Mouse (Mus musculus): Measurements from ENCODE around the gene Plekhg1. TPM values are rescaled to one million over a fixed set of nuclear protein-coding genes. Genes with fewer than 3 reads are reported as not detected.
A peak's percentile ranks its signal among the peaks of the same experiment; 100 is the strongest.

Plekhg1 gene
- 16.0 and 17.5 TPM in 2 replicates for polyA plus RNA-seq (2014; fragmentation: Nextera tagmentation; extraction: Ambion mirVana)

- WGBS: 0% methylated on average over 16 of the region's 29 CpGs
- ATAC-seq (ENCODE audit: low read depth): peak; percentile 94
- DNase-seq (ENCODE audit: low spot score): peak; percentile 95
- Histone ChIP-seq H3K27me3 (replicated peaks; ENCODE audit: control insufficient read depth, insufficient read depth, low read length) (no peaks in the 10 kb centered on the region), H3K4me2 (ENCODE audit: low read depth, low read length) (peak within 1 kb of the TSS; percentile 77), H3K27ac (replicated peaks; ENCODE audit: low read depth, low read length) (peak within 1 kb of the TSS; percentile 89), H3K9ac (ENCODE audit: low read depth, low read length) (peak within 1 kb of the TSS; percentile 71), H3K9me3 (ENCODE audit: control insufficient read depth, low read length) (no peaks in the 10 kb centered on the region), H3K4me1 (ENCODE audit: control insufficient read depth, insufficient read depth, low read length) (peaks cover 27% of the 10 kb centered on the region), H3K4me3 (ENCODE audit: low read depth, low read length) (peak within 1 kb of the TSS; percentile 56), H3K36me3 (ENCODE audit: control insufficient read depth, insufficient read depth, low read length) (no peaks in the 10 kb centered on the region)
Observed at GRCm38 (mm10) chr10:3740148-3740503, at the start of gene Plekhg1. Gene Plekhg1 (plus strand): TSS chr10:3740364.

GRCm38 (mm10) chr10:3692791-3693190, 47.4 kb upstream of the Plekhg1 start:
- H3K9me3 ChIP-seq (ENCODE audit: control insufficient read depth, low read length): no peaks in the 10 kb centered on the region
- no peak overlapping the region for H3K9ac ChIP-seq (ENCODE audit: low read depth, low read length)
- no peak overlapping the region for H3K4me3 ChIP-seq (ENCODE audit: low read depth, low read length)
- 70% methylated on average over 1 of the region's 1 CpGs for WGBS
- H3K36me3 ChIP-seq (ENCODE audit: control insufficient read depth, insufficient read depth, low read length): no peaks in the 10 kb centered on the region
- no peak for DNase-seq (ENCODE audit: low spot score)
- H3K4me1 ChIP-seq (ENCODE audit: control insufficient read depth, insufficient read depth, low read length): peaks cover 25% of the 10 kb centered on the region
- no peak for ATAC-seq (ENCODE audit: low read depth)
- H3K27me3 ChIP-seq (replicated peaks; ENCODE audit: control insufficient read depth, insufficient read depth, low read length): no peaks in the 10 kb centered on the region
- no peak overlapping the region for H3K4me2 ChIP-seq (ENCODE audit: low read depth, low read length)
- no peak overlapping the region for H3K27ac ChIP-seq (replicated peaks; ENCODE audit: low read depth, low read length)

GRCm38 (mm10) chr10:3693699-3694280, 46.4 kb upstream of the Plekhg1 start:
- Histone ChIP-seq H3K36me3 (ENCODE audit: control insufficient read depth, insufficient read depth, low read length) (no peaks in the 10 kb centered on the region), H3K9ac (ENCODE audit: low read depth, low read length) (no peak overlapping the region), H3K4me2 (ENCODE audit: low read depth, low read length) (no peak overlapping the region), H3K27ac (replicated peaks; ENCODE audit: low read depth, low read length) (no peak overlapping the region), H3K4me1 (ENCODE audit: control insufficient read depth, insufficient read depth, low read length) (peaks cover 25% of the 10 kb centered on the region), H3K27me3 (replicated peaks; ENCODE audit: control insufficient read depth, insufficient read depth, low read length) (no peaks in the 10 kb centered on the region), H3K4me3 (ENCODE audit: low read depth, low read length) (no peak overlapping the region), H3K9me3 (ENCODE audit: control insufficient read depth, low read length) (no peaks in the 10 kb centered on the region)
- ATAC-seq (ENCODE audit: low read depth) (peak; percentile 24; the same call in 1 of the 2 replicates), DNase-seq (ENCODE audit: low spot score) (peak; percentile 74)
- 39% methylated on average over 6 of the region's 6 CpGs for WGBS

- H3K4me2 ChIP-seq (ENCODE audit: low read depth, low read length): no peak overlapping the region
- 75% methylated on average over 5 of the region's 5 CpGs for whole genome bisulfite sequencing
- H3K27me3 ChIP-seq (replicated peaks; ENCODE audit: control insufficient read depth, insufficient read depth, low read length): no peaks in the 10 kb centered on the region
- DNase-seq (ENCODE audit: low spot score): no peak
- no peak for ATAC-seq (ENCODE audit: low read depth)
- H3K9ac ChIP-seq (ENCODE audit: low read depth, low read length): no peak overlapping the region
- H3K4me1 ChIP-seq (ENCODE audit: control insufficient read depth, insufficient read depth, low read length): peaks cover 25% of the 10 kb centered on the region
- no peak overlapping the region for H3K27ac ChIP-seq (replicated peaks; ENCODE audit: low read depth, low read length)
- H3K4me3 ChIP-seq (ENCODE audit: low read depth, low read length): no peak overlapping the region
- H3K9me3 ChIP-seq (ENCODE audit: control insufficient read depth, low read length): no peaks in the 10 kb centered on the region
- H3K36me3 ChIP-seq (ENCODE audit: control insufficient read depth, insufficient read depth, low read length): no peaks in the 10 kb centered on the region
Observed at GRCm38 (mm10) chr10:3695332-3695905, 44.7 kb upstream of the Plekhg1 start.

- no peaks in the 10 kb centered on the region for H3K27me3 ChIP-seq (replicated peaks; ENCODE audit: control insufficient read depth, insufficient read depth, low read length)
- H3K9ac ChIP-seq (ENCODE audit: low read depth, low read length): peak overlapping the region; percentile 32; the same call in 1 of the 2 replicates
- H3K36me3 ChIP-seq (ENCODE audit: control insufficient read depth, insufficient read depth, low read length): no peaks in the 10 kb centered on the region
- DNase-seq (ENCODE audit: low spot score): peak; percentile 84
- 29% methylated on average over 8 of the region's 8 CpGs for WGBS
- H3K4me1 ChIP-seq (ENCODE audit: control insufficient read depth, insufficient read depth, low read length): peaks cover 25% of the 10 kb centered on the region
- H3K9me3 ChIP-seq (ENCODE audit: control insufficient read depth, low read length): no peaks in the 10 kb centered on the region
- peak; percentile 69 for ATAC-seq (ENCODE audit: low read depth)
- H3K4me3 ChIP-seq (ENCODE audit: low read depth, low read length): no peak overlapping the region
- peak overlapping the region; percentile 32 for H3K4me2 ChIP-seq (ENCODE audit: low read depth, low read length)
- H3K27ac ChIP-seq (replicated peaks; ENCODE audit: low read depth, low read length): peak overlapping the region; percentile 79
Observed at GRCm38 (mm10) chr10:3696727-3697348, 43.3 kb upstream of the Plekhg1 start.

GRCm38 (mm10) chr10:3697500-3697899, 42.7 kb upstream of the Plekhg1 start:
- ATAC-seq (ENCODE audit: low read depth): no peak
- peak overlapping the region; percentile 79; the same call in 1 of the 2 replicates for H3K27ac ChIP-seq (replicated peaks; ENCODE audit: low read depth, low read length)
- no peak overlapping the region for H3K9ac ChIP-seq (ENCODE audit: low read depth, low read length)
- no peaks in the 10 kb centered on the region for H3K27me3 ChIP-seq (replicated peaks; ENCODE audit: control insufficient read depth, insufficient read depth, low read length)
- peaks cover 25% of the 10 kb centered on the region for H3K4me1 ChIP-seq (ENCODE audit: control insufficient read depth, insufficient read depth, low read length)
- DNase-seq (ENCODE audit: low spot score): no peak
- H3K9me3 ChIP-seq (ENCODE audit: control insufficient read depth, low read length): no peaks in the 10 kb centered on the region
- no peak overlapping the region for H3K4me3 ChIP-seq (ENCODE audit: low read depth, low read length)
- no peaks in the 10 kb centered on the region for H3K36me3 ChIP-seq (ENCODE audit: control insufficient read depth, insufficient read depth, low read length)
- 79% methylated on average over 5 of the region's 5 CpGs for WGBS
- no peak overlapping the region for H3K4me2 ChIP-seq (ENCODE audit: low read depth, low read length)

- Histone ChIP-seq H3K27ac (replicated peaks; ENCODE audit: low read depth, low read length) (peak overlapping the region; percentile 41; the same call in 1 of the 2 replicates), H3K9me3 (ENCODE audit: control insufficient read depth, low read length) (no peaks in the 10 kb centered on the region), H3K36me3 (ENCODE audit: control insufficient read depth, insufficient read depth, low read length) (no peaks in the 10 kb centered on the region), H3K4me2 (ENCODE audit: low read depth, low read length) (no peak overlapping the region), H3K4me3 (ENCODE audit: low read depth, low read length) (no peak overlapping the region), H3K9ac (ENCODE audit: low read depth, low read length) (no peak overlapping the region), H3K27me3 (replicated peaks; ENCODE audit: control insufficient read depth, insufficient read depth, low read length) (no peaks in the 10 kb centered on the region), H3K4me1 (ENCODE audit: control insufficient read depth, insufficient read depth, low read length) (peaks cover 14% of the 10 kb centered on the region)
- DNase-seq (ENCODE audit: low spot score) (peak; percentile 55), ATAC-seq (ENCODE audit: low read depth) (no peak)
- 41% methylated on average over 12 of the region's 12 CpGs for WGBS
Observed at GRCm38 (mm10) chr10:3700225-3701073, 39.7 kb upstream of the Plekhg1 start.

GRCm38 (mm10) chr10:3701832-3702231, 38.3 kb upstream of the Plekhg1 start:
- Histone ChIP-seq H3K27me3 (replicated peaks; ENCODE audit: control insufficient read depth, insufficient read depth, low read length) (no peaks in the 10 kb centered on the region), H3K9me3 (ENCODE audit: control insufficient read depth, low read length) (no peaks in the 10 kb centered on the region), H3K4me1 (ENCODE audit: control insufficient read depth, insufficient read depth, low read length) (peaks cover 5% of the 10 kb centered on the region), H3K27ac (replicated peaks; ENCODE audit: low read depth, low read length) (no peak overlapping the region), H3K4me3 (ENCODE audit: low read depth, low read length) (no peak overlapping the region), H3K9ac (ENCODE audit: low read depth, low read length) (no peak overlapping the region), H3K36me3 (ENCODE audit: control insufficient read depth, insufficient read depth, low read length) (no peaks in the 10 kb centered on the region), H3K4me2 (ENCODE audit: low read depth, low read length) (no peak overlapping the region)
- WGBS: 82% methylated on average over 4 of the region's 4 CpGs
- ATAC-seq (ENCODE audit: low read depth) (no peak), DNase-seq (ENCODE audit: low spot score) (no peak)

Measured in embryonic facial prominence, embryonic 14.5 days (tissue).